Comparison of ENCODE assay signal across 34 mouse cellular contexts in the genomic region with DNA sequence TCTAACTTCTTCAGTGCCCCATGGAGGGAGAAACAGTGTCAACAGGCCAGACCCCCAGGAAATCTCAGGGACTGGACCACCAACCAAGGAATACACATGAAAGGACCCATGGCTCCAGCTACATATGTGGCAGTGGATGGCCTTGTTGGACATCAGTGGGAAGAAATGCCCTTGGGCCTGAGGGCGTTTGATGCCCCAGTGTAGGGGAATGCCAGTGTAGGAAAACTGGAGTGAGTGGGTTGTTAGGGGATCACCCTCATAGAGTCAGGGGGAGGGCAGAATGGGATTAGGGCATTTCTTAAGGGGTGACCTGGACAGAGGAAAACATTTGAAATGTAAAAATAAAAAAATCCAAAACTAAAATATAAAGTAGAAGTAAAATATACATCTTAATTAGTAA.
"Had no signal": no experiment of that assay in that cellular context is flagged by ENCODE, and none has a peak within 500 bp of the region (broad histone marks: within the 10 kb centered on the region; RNA-seq: fewer than 3 reads in every experiment).

No protein-coding gene starts in this region.

- H3K27me3 ChIP-seq: heart, embryonic 12.5 days; heart, embryonic 13.5 days; heart, embryonic 15.5 days; hindbrain, embryonic 12.5 days; hindbrain, embryonic 13.5 days; hindbrain, embryonic 15.5 days; intestine, embryonic 15.5 days; kidney, embryonic 15.5 days had no signal

- ATAC-seq: hindbrain, embryonic 16.5 days; hindbrain, postnatal 0 days; inflammation-experienced regulatory T-cells, adult 6 months; intestine, embryonic 15.5 days; intestine, embryonic 16.5 days; intestine, postnatal 0 days had no signal

- H3K4me1 ChIP-seq: heart, embryonic 12.5 days; heart, embryonic 13.5 days; heart, embryonic 15.5 days; hindbrain, embryonic 10.5 days; hindbrain, embryonic 12.5 days; hindbrain, embryonic 13.5 days; hindbrain, embryonic 15.5 days; intestine, embryonic 15.5 days; kidney, embryonic 15.5 days had no signal

- H3K36me3 ChIP-seq: hindbrain, embryonic 10.5 days; hindbrain, embryonic 12.5 days; hindbrain, embryonic 13.5 days; hindbrain, embryonic 15.5 days; intestine, embryonic 15.5 days; kidney, embryonic 15.5 days had no signal

- H3K9ac ChIP-seq: heart, embryonic 12.5 days; heart, embryonic 13.5 days; heart, embryonic 15.5 days; hindbrain, embryonic 12.5 days; hindbrain, embryonic 13.5 days; hindbrain, embryonic 14.5 days; hindbrain, embryonic 15.5 days; intestine, embryonic 15.5 days; kidney, embryonic 15.5 days had no signal

- H3K9me3 ChIP-seq: heart, embryonic 15.5 days; hindbrain, embryonic 12.5 days; hindbrain, embryonic 13.5 days; hindbrain, embryonic 15.5 days; intestine, embryonic 15.5 days; kidney, embryonic 15.5 days had no signal

- H3K4me3 ChIP-seq: heart, embryonic 12.5 days; heart, embryonic 13.5 days; heart, embryonic 15.5 days; hindbrain, embryonic 10.5 days; hindbrain, embryonic 12.5 days; hindbrain, embryonic 13.5 days; hindbrain, embryonic 15.5 days; intestine, embryonic 15.5 days; kidney, embryonic 15.5 days; layer of hippocampus, adult 2 months; left cerebral cortex, adult 2 months had no signal

- DNase-seq: heart, postnatal 10 days; heart, postnatal 36 days; heart, postnatal 4 days; kidney, adult 11 months; kidney, adult 18-20 months; kidney, adult 2 months; kidney, adult 8-10 months; kidney, adult 9 months; kidney, postnatal 10 days; kidney, postnatal 14 days; kidney, postnatal 25 days; kidney, postnatal 36 days; kidney, postnatal 4 days; layer of hippocampus, adult 9-11 months; layer of hippocampus, postnatal 36 days had no signal

- H3K4me2 ChIP-seq: heart, embryonic 11.5 days; heart, embryonic 12.5 days; heart, embryonic 13.5 days; heart, embryonic 15.5 days; hindbrain, embryonic 12.5 days; hindbrain, embryonic 13.5 days; hindbrain, embryonic 14.5 days; hindbrain, embryonic 15.5 days; intestine, embryonic 15.5 days; kidney, embryonic 15.5 days had no signal

- H3K27ac ChIP-seq: heart, embryonic 13.5 days; heart, embryonic 15.5 days; hindbrain, embryonic 10.5 days; hindbrain, embryonic 12.5 days; hindbrain, embryonic 13.5 days; hindbrain, embryonic 14.5 days; hindbrain, embryonic 15.5 days; hindbrain, postnatal 0 days; intestine, embryonic 15.5 days; kidney, embryonic 15.5 days; kidney, postnatal 0 days; layer of hippocampus, adult 2 months; left cerebral cortex, adult 2 months had no signal
